Mouse (Mus musculus) lung, adult 2 months (tissue): Measurements from ENCODE around the gene Clic5. TPM values are rescaled to one million over a fixed set of nuclear protein-coding genes. Genes with fewer than 3 reads are reported as not detected.

ENCODE experiments used
- DNase-seq: peaks from one replicate; pipeline ENCODE4 v3.0.0; 2022
- H3K4me1 ChIP-seq: fragments of 200-500 bp; 2 replicates; pipeline ENCODE4 v1.6.1; 2011; ENCODE audit warnings: low read length; ENCODE audit not compliant: control insufficient read depth, insufficient read depth
- H3K4me3 ChIP-seq: fragments of 200-500 bp; replicated peaks from 2 replicates; pipeline ENCODE3; 2011; ENCODE audit warnings: low read depth, mild to moderate bottlenecking, control low read depth, low read length; ENCODE audit errors: extremely low read depth
- CTCF ChIP-seq: fragments of 200-500 bp; IDR thresholded peaks from 2 replicates; pipeline ENCODE4 v1.5.1; 2011; ENCODE audit warnings: mild to moderate bottlenecking, low read length, control low read depth; ENCODE audit not compliant: insufficient read depth
- POLR2A ChIP-seq: fragments of 200-500 bp; IDR thresholded peaks from 2 replicates; pipeline ENCODE4 v1.6.1; 2011; ENCODE audit warnings: low read depth, mild to moderate bottlenecking, control low read depth, low read length, borderline replicate concordance; ENCODE audit errors: extremely low read depth
- WGBS: fragments of 180-500 bp; shearing (Covaris S2); methylation state at CpG from one replicate; pipeline ENCODE4 v1.1.7; 2018; 5-methylcytosine and 5-hydroxymethylcytosine counted together
- polyA plus RNA-seq: library from polyadenylated mRNA; depleted of rRNA; stranded (reverse); fragments of >200 nt; gene quantifications from 2 replicates; pipeline ENCODE4 v1.2.3, GENCODE M21; 2012

Gene Clic5
- polyA plus RNA-seq, 1 experiment, result 122 TPM

- Histone ChIP-seq H3K4me3 (no peak overlapping the region), H3K4me1 (peaks cover 26% of the 10 kb centered on the region)
- no peak for DNase-seq
- WGBS, result 56% methylated on average over 9 of the region's 9 CpGs
- TF ChIP-seq POLR2A (no peak), CTCF (no peak)
Observed at GRCm38 (mm10) chr17:44246153-44246700, 57.8 kb downstream of the Clic5 start.

DNA sequence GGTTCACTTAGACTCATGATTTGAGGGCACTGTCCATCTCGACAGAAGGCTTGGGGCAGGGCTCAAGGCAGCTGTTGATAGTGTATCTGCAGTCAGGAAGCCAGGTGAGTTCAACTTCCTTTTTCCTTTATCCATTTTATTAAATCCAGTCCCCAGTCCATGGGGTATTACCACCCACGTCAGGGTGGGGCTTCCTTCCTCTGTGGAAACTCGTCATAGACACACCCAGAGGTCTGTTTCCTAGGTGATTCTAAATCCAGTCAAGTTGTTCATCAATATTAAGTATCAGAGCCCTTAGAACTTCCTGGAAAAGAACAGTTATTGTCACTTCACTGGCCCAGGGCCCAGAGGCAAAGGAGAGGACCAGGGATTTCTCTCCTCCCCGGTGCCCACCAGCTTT is 61.2 kb downstream of the Clic5 start:
- DNase-seq, result no peak
- TF ChIP-seq CTCF (no peak), POLR2A (no peak)
- Histone ChIP-seq H3K4me3 (no peak overlapping the region), H3K4me1 (peaks cover 16% of the 10 kb centered on the region)
- 47% methylated on average over 4 of the region's 4 CpGs for WGBS

- Histone ChIP-seq H3K4me1 (peaks cover 14% of the 10 kb centered on the region), H3K4me3 (no peak overlapping the region)
- WGBS, result 39% methylated on average over 3 of the region's 3 CpGs
- DNase-seq, result no peak
- TF ChIP-seq POLR2A (no peak), CTCF (no peak)
Observed at GRCm38 (mm10) chr17:44252653-44253052, 64.3 kb downstream of the Clic5 start.

GRCm38 (mm10) chr17:44254698-44255097 is 66.3 kb downstream of the Clic5 start:
- TF ChIP-seq CTCF (no peak), POLR2A (no peak)
- no peak for DNase-seq
- 47% methylated on average over 8 of the region's 8 CpGs for WGBS
- Histone ChIP-seq H3K4me3 (no peak overlapping the region), H3K4me1 (peaks cover 12% of the 10 kb centered on the region)

GRCm38 (mm10) chr17:44256583-44256982 is 68.2 kb downstream of the Clic5 start:
- peaks cover 13% of the 10 kb centered on the region for H3K4me1 ChIP-seq
- TF ChIP-seq CTCF, result peak; percentile 87
- no peak for TF ChIP-seq POLR2A
- peak; percentile 76 for DNase-seq
- WGBS, result 2% methylated on average over 6 of the region's 6 CpGs
- no peak overlapping the region for H3K4me3 ChIP-seq

DNA sequence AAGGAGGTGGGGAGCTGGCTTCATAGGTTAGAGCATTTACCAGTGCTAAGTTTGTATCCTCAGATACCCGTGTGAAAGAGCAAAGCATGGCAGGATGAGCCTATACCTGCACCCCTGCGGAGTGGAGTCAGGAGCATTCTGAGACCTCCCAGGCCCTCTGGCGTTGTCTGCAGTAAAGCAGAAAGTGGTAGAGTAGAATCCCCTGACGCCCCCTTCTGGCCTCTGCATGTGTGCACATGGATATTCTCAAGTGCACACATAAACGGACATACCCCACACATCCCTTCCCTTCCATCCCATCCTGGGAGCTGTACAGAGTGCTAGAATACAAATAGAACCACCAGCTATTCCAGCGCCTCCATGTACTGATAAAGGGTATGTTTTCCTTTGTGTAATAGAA is 70.9 kb downstream of the Clic5 start:
- Histone ChIP-seq H3K4me3 (no peak overlapping the region), H3K4me1 (peaks cover 14% of the 10 kb centered on the region)
- TF ChIP-seq POLR2A (no peak), CTCF (no peak)
- no peak for DNase-seq
- 47% methylated on average over 6 of the region's 6 CpGs for WGBS

DNA sequence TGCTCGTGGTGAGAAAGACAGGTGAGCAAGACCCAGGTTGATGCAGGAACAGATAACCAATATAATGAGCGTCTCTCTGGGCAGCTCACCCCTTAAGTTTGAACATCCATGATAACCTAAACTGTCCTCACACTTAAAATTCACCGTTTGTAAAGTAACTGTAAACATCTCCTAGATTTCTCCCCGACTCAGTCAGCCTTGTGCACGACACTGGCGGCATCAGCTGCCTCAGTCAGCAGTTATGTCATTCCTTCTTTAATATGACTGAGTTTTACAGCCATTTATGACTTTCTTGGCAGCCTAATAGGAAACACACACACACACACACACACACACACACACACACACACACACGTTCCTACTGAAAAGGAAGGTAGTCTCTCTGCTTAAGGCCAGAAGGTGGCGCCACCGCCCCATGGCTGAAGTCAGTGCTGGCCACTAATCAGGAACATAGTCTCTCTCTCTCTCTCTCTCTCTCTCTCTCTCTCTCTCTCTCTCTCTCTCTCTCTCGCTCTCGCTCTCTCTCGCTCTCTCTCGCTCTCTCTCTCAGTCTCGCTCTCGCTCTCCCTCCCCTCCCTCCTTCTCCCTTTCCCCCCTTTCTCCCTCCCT is 73.3 kb downstream of the Clic5 start:
- TF ChIP-seq CTCF, result peak; percentile 80
- TF ChIP-seq POLR2A, result no peak
- no peak overlapping the region for H3K4me3 ChIP-seq
- DNase-seq, result no peak
- peaks cover 3% of the 10 kb centered on the region; the same call in 1 of the 2 replicates for H3K4me1 ChIP-seq
- 25% methylated on average over 9 of the region's 15 CpGs for WGBS

GRCm38 (mm10) chr17:44270043-44270442 is 81.7 kb downstream of the Clic5 start:
- 91% methylated on average over 7 of the region's 7 CpGs for WGBS
- TF ChIP-seq CTCF (no peak), POLR2A (no peak)
- DNase-seq, result no peak
- H3K4me1 ChIP-seq, result no peaks in the 10 kb centered on the region
- H3K4me3 ChIP-seq, result no peak overlapping the region

DNA sequence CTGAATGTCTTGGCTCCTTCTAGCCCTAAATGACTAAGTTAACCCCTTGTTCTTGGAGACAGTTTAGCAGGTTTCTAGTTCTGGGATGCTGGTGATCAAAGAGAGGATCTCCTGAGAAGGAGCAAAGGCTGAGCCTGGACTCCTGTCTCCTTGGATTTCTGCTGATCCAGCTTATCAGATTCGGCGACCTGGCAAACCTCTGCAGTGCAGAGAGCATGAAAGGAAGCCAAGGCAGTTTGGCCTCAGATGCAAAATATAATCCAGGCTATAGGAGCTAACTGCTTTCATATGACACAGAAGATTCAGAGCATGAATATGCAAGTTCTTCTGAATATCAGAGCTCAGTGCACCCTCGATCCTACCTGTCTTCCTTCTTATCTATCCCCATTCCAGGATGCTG is 83.0 kb downstream of the Clic5 start:
- DNase-seq, result no peak
- no peak for TF ChIP-seq POLR2A
- TF ChIP-seq CTCF, result no peak
- H3K4me3 ChIP-seq, result no peak overlapping the region
- 80% methylated on average over 3 of the region's 3 CpGs for WGBS
- H3K4me1 ChIP-seq, result no peaks in the 10 kb centered on the region

DNA sequence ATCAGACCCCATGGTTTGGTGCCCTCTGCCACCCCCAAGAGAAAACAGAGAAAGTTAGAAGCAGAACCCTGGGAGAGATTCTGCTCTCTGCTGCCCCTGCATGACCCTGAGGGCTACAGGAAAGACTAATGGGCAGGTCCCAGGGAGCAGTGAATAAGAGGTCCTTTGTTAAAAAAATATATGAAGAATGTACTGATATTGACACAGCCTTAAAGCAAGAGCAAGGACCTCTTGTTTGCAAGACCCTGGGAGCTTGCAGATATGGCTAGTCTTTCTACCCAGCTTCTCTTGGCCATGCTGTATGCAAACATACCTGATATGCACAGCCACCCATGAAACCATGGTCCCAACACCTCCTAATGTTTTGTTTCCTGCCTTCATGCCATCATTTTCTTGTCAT is 86.4 kb downstream of the Clic5 start:
- no peaks in the 10 kb centered on the region for H3K4me1 ChIP-seq
- TF ChIP-seq POLR2A (no peak), CTCF (no peak)
- no peak for DNase-seq
- H3K4me3 ChIP-seq, result no peak overlapping the region
